Mouse (Mus musculus): ENCODE measurements around the gene Spred1.
"Not testable (repeated sequence)": the region's sequence is repeated elsewhere in the genome, so short reads cannot be mapped to it uniquely, and the experiment has no call there.

Gene Spred1

GRCm38 (mm10) chr2:117120246-117121211 lies 645 bp upstream of the Spred1 start:
- peak; percentile 91 to 95 for DNase-seq

- DNase-seq = no peak
Measured at GRCm38 (mm10) chr2:117121984-117122605, 921 bp downstream of the Spred1 start.

- peak in 1 of 2 experiments; percentile 53 for DNase-seq
Measured at GRCm38 (mm10) chr2:117122701-117123337, 1.6 kb downstream of the Spred1 start.

- DNase-seq = no peak
Measured at GRCm38 (mm10) chr2:117123701-117124100, 2.5 kb downstream of the Spred1 start.

- no peak for DNase-seq
Measured at GRCm38 (mm10) chr2:117124839-117125238, 3.7 kb downstream of the Spred1 start.

- no peak for DNase-seq
Measured at GRCm38 (mm10) chr2:117129156-117129555, 8.0 kb downstream of the Spred1 start.

GRCm38 (mm10) chr2:117131041-117131440 lies 9.9 kb downstream of the Spred1 start:
- DNase-seq = not testable (repeated sequence)

GRCm38 (mm10) chr2:117131910-117132309 lies 10.7 kb downstream of the Spred1 start:
- no peak for DNase-seq

- DNase-seq = no peak
Measured at GRCm38 (mm10) chr2:117133541-117133940, 12.4 kb downstream of the Spred1 start.

- no peak for DNase-seq
Measured at GRCm38 (mm10) chr2:117137751-117138150, 16.6 kb downstream of the Spred1 start.

GRCm38 (mm10) chr2:117138932-117139331 lies 17.8 kb downstream of the Spred1 start:
- DNase-seq = no peak

- no peak for DNase-seq
Measured at GRCm38 (mm10) chr2:117139977-117140376, 18.8 kb downstream of the Spred1 start.

- no peak for DNase-seq
Measured at GRCm38 (mm10) chr2:117143106-117143505, 21.9 kb downstream of the Spred1 start.

GRCm38 (mm10) chr2:117146026-117146425 lies 24.9 kb downstream of the Spred1 start:
- no peak for DNase-seq

- no peak for DNase-seq
Measured at GRCm38 (mm10) chr2:117146617-117147016, 25.4 kb downstream of the Spred1 start.

GRCm38 (mm10) chr2:117152161-117152560 lies 31.0 kb downstream of the Spred1 start:
- no peak for DNase-seq

- DNase-seq = no peak
Measured at GRCm38 (mm10) chr2:117168379-117168778, 47.2 kb downstream of the Spred1 start.

GRCm38 (mm10) chr2:117169037-117169436 lies 47.9 kb downstream of the Spred1 start:
- no peak for DNase-seq

- DNase-seq = no peak
Measured at GRCm38 (mm10) chr2:117172981-117173380, 51.8 kb downstream of the Spred1 start.

GRCm38 (mm10) chr2:117176066-117176465 lies 54.9 kb downstream of the Spred1 start:
- no peak for DNase-seq

GRCm38 (mm10) chr2:117176937-117177336 lies 55.8 kb downstream of the Spred1 start:
- DNase-seq = no peak

- DNase-seq = peak; percentile 76 to 87
Measured at GRCm38 (mm10) chr2:117180250-117180885, 59.2 kb downstream of the Spred1 start.

- DNase-seq = no peak
Measured at GRCm38 (mm10) chr2:117185587-117185986, 64.4 kb downstream of the Spred1 start.

Data from lung, postnatal 4 days (tissue).